Mouse (Mus musculus) E14TG2a.4 (cell line): Measurements from ENCODE around the gene Kremen2.

Source experiments
- CTCF ChIP-seq: conservative IDR thresholded peaks from 2 replicates; pipeline ENCODE4 v1.5.1; 2014; ENCODE audit warnings: low read length
- NANOG ChIP-seq: IDR thresholded peaks from 2 replicates; pipeline ENCODE4 v1.6.1; 2014; ENCODE audit warnings: borderline replicate concordance, low read length, mixed read lengths
- POU5F1 ChIP-seq: IDR thresholded peaks from 2 replicates; pipeline ENCODE4 v1.6.1; 2014; ENCODE audit warnings: low read length, borderline replicate concordance

GRCm38 (mm10) chr17:23774090-23774489 is 28.5 kb upstream of the Kremen2 start:
- peak; percentile 36 for TF ChIP-seq CTCF
- TF ChIP-seq POU5F1 = no peak
- no peak for TF ChIP-seq NANOG
